Mouse (Mus musculus): ENCODE measurements around the gene Trcg1. TPM values are rescaled to one million over a fixed set of nuclear protein-coding genes. Genes with fewer than 3 reads are reported as not detected.
A peak's percentile ranks its signal among the peaks of the same experiment; 100 is the strongest.

The Trcg1 gene
- polyA plus RNA-seq, 2 experiments from 2014 or later, result not detected

- no peak for ATAC-seq
Measured at GRCm38 (mm10) chr9:57233142-57233541, 3.2 kb upstream of the Trcg1 start.

GRCm38 (mm10) chr9:57233767-57234166 lies 2.6 kb upstream of the Trcg1 start:
- ATAC-seq, result no peak

GRCm38 (mm10) chr9:57237705-57238104 lies 1.3 kb downstream of the Trcg1 start:
- no peak for ATAC-seq

GRCm38 (mm10) chr9:57238220-57238619 lies 1.9 kb downstream of the Trcg1 start:
- no peak for ATAC-seq

- no peak for ATAC-seq
Measured at GRCm38 (mm10) chr9:57241111-57241510, 4.8 kb downstream of the Trcg1 start.

GRCm38 (mm10) chr9:57242916-57243315 lies 6.6 kb downstream of the Trcg1 start:
- ATAC-seq, result no peak

- ATAC-seq, result no peak
Measured at GRCm38 (mm10) chr9:57244106-57244685, 7.8 kb downstream of the Trcg1 start.

GRCm38 (mm10) chr9:57246482-57246881 lies 10.1 kb downstream of the Trcg1 start:
- no peak for ATAC-seq

- ATAC-seq, result no peak
Measured at GRCm38 (mm10) chr9:57247201-57247671, 10.9 kb downstream of the Trcg1 start.

GRCm38 (mm10) chr9:57248030-57248942 lies 11.9 kb downstream of the Trcg1 start:
- ATAC-seq, result no peak

- ATAC-seq, result no peak
Measured at GRCm38 (mm10) chr9:57250026-57250425, 13.7 kb downstream of the Trcg1 start.

GRCm38 (mm10) chr9:57251139-57251538 lies 14.8 kb downstream of the Trcg1 start:
- no peak for ATAC-seq

GRCm38 (mm10) chr9:57254061-57254460 lies 17.7 kb downstream of the Trcg1 start:
- ATAC-seq, result no peak

- ATAC-seq, result no peak
Measured at GRCm38 (mm10) chr9:57254823-57255495, 18.6 kb downstream of the Trcg1 start.

GRCm38 (mm10) chr9:57256309-57256708 lies 20.0 kb downstream of the Trcg1 start:
- no peak for ATAC-seq

- no peak for ATAC-seq
Measured at GRCm38 (mm10) chr9:57256861-57257260, 20.5 kb downstream of the Trcg1 start.

GRCm38 (mm10) chr9:57257627-57258026 lies 21.3 kb downstream of the Trcg1 start:
- ATAC-seq, result no peak

- ATAC-seq, result peak; percentile 52
Measured at GRCm38 (mm10) chr9:57259736-57260135, 23.4 kb downstream of the Trcg1 start.

- peak; percentile 19 for ATAC-seq
Measured at GRCm38 (mm10) chr9:57260940-57261339, 24.6 kb downstream of the Trcg1 start.

- peak; percentile 48 for ATAC-seq
Measured at GRCm38 (mm10) chr9:57261516-57261912, 25.2 kb downstream of the Trcg1 start.

- peak; percentile 68 for ATAC-seq
Measured at GRCm38 (mm10) chr9:57261913-57262794, 25.8 kb downstream of the Trcg1 start, which contains the start of gene 1700017B05Rik. Gene 1700017B05Rik, minus strand, starts transcription at chr9:57262612.

Measured in CD4-positive, CD25-positive, alpha-beta regulatory T cell, adult 4 months (primary cell).